Mouse (Mus musculus): ENCODE data around the gene Adamts14. TPM values are rescaled to one million over a fixed set of nuclear protein-coding genes. Genes with fewer than 3 reads are reported as not detected.

Adamts14 gene
- polyA plus RNA-seq, 1 experiment from 2014 or later = 0.72 TPM

GRCm38 (mm10) chr10:61246288-61246687 is 26.9 kb downstream of the Adamts14 start:
- no peaks in the 10 kb centered on the region for H3K9me3 ChIP-seq (replicated peaks)

GRCm38 (mm10) chr10:61241961-61242421 is 31.2 kb downstream of the Adamts14 start:
- ATAC-seq (ENCODE audit: low FRiP score) = no peak
- Histone ChIP-seq H3K9me3 (replicated peaks) (no peaks in the 10 kb centered on the region), H3K4me1 (no peaks in the 10 kb centered on the region; the same call in 1 of the 2 replicates), H3K36me3 (no peaks in the 10 kb centered on the region), H3K4me2 (replicated peaks) (no peak overlapping the region), H3K27ac (no peak overlapping the region; the same call in 1 of the 2 replicates), H3K27me3 (no peaks in the 10 kb centered on the region; the same call in 1 of the 2 replicates), H3K4me3 (no peak overlapping the region), H3K9ac (no peak overlapping the region)
- WGBS = 60% methylated on average over 4 of the region's 4 CpGs

More at GRCm38 (mm10) chr10:61246288-61246687, 26.9 kb downstream of the Adamts14 start:
- no peak for ATAC-seq (ENCODE audit: low FRiP score)
- 98% methylated on average over 6 of the region's 6 CpGs for WGBS
- peaks cover 7% of the 10 kb centered on the region for H3K4me1 ChIP-seq
- no peaks in the 10 kb centered on the region for H3K36me3 ChIP-seq
- H3K27ac ChIP-seq = no peak overlapping the region
- no peak overlapping the region for H3K4me3 ChIP-seq
- H3K9ac ChIP-seq = no peak overlapping the region
- H3K27me3 ChIP-seq = no peaks in the 10 kb centered on the region
- H3K4me2 ChIP-seq (replicated peaks) = no peak overlapping the region

- Histone ChIP-seq H3K4me1 (no peaks in the 10 kb centered on the region; the same call in 1 of the 2 replicates), H3K27me3 (no peaks in the 10 kb centered on the region; the same call in 1 of the 2 replicates), H3K4me2 (replicated peaks) (no peak overlapping the region), H3K36me3 (no peaks in the 10 kb centered on the region), H3K9me3 (replicated peaks) (no peaks in the 10 kb centered on the region), H3K27ac (0 out of 2 replicates have a peak overlapping the region, but pooled peaks have one; percentile 7), H3K9ac (no peak overlapping the region), H3K4me3 (no peak overlapping the region)
- ATAC-seq (ENCODE audit: low FRiP score) = no peak
- 77% methylated on average over 14 of the region's 14 CpGs for WGBS
Observed at GRCm38 (mm10) chr10:61240108-61240920, 32.9 kb downstream of the Adamts14 start.

- 81% methylated on average over 6 of the region's 6 CpGs for WGBS
- Histone ChIP-seq H3K4me3 (no peak overlapping the region), H3K27ac (no peak overlapping the region)
Observed at GRCm38 (mm10) chr10:61237391-61237785, 35.9 kb downstream of the Adamts14 start.

GRCm38 (mm10) chr10:61236683-61237390 is 36.4 kb downstream of the Adamts14 start:
- WGBS = 62% methylated on average over 4 of the region's 4 CpGs
- Histone ChIP-seq H3K4me2 (replicated peaks) (no peak overlapping the region), H3K27ac (no peak overlapping the region), H3K4me3 (no peak overlapping the region), H3K9ac (no peak overlapping the region), H3K9me3 (replicated peaks) (no peaks in the 10 kb centered on the region), H3K27me3 (no peaks in the 10 kb centered on the region; the same call in 1 of the 2 replicates), H3K36me3 (no peaks in the 10 kb centered on the region), H3K4me1 (no peaks in the 10 kb centered on the region; the same call in 1 of the 2 replicates)
- ATAC-seq (ENCODE audit: low FRiP score) = no peak

More at GRCm38 (mm10) chr10:61237391-61237785, 35.9 kb downstream of the Adamts14 start:
- H3K36me3 ChIP-seq = no peaks in the 10 kb centered on the region
- no peak for ATAC-seq (ENCODE audit: low FRiP score)
- H3K9me3 ChIP-seq (replicated peaks) = no peaks in the 10 kb centered on the region
- H3K4me1 ChIP-seq = no peaks in the 10 kb centered on the region; the same call in 1 of the 2 replicates
- H3K4me2 ChIP-seq (replicated peaks) = no peak overlapping the region
- no peak overlapping the region for H3K9ac ChIP-seq
- no peaks in the 10 kb centered on the region; the same call in 1 of the 2 replicates for H3K27me3 ChIP-seq

- H3K4me2 ChIP-seq (replicated peaks) = no peak overlapping the region
- no peak for ATAC-seq (ENCODE audit: low FRiP score)
- H3K4me3 ChIP-seq = no peak overlapping the region
- no peaks in the 10 kb centered on the region for H3K36me3 ChIP-seq
- 89% methylated on average over 6 of the region's 6 CpGs for WGBS
- no peak overlapping the region for H3K27ac ChIP-seq
- no peaks in the 10 kb centered on the region; the same call in 1 of the 2 replicates for H3K4me1 ChIP-seq
- no peak overlapping the region for H3K9ac ChIP-seq
- no peaks in the 10 kb centered on the region for H3K9me3 ChIP-seq (replicated peaks)
- no peaks in the 10 kb centered on the region; the same call in 1 of the 2 replicates for H3K27me3 ChIP-seq
Observed at GRCm38 (mm10) chr10:61235677-61236267, 37.5 kb downstream of the Adamts14 start.

GRCm38 (mm10) chr10:61234319-61234718 is 38.9 kb downstream of the Adamts14 start:
- Histone ChIP-seq H3K36me3 (no peaks in the 10 kb centered on the region), H3K27me3 (no peaks in the 10 kb centered on the region; the same call in 1 of the 2 replicates), H3K27ac (no peak overlapping the region), H3K4me2 (replicated peaks) (no peak overlapping the region), H3K4me3 (no peak overlapping the region), H3K4me1 (no peaks in the 10 kb centered on the region), H3K9ac (no peak overlapping the region), H3K9me3 (replicated peaks) (no peaks in the 10 kb centered on the region)
- no peak for ATAC-seq (ENCODE audit: low FRiP score)
- WGBS = 82% methylated on average over 4 of the region's 4 CpGs

- no peak for ATAC-seq (ENCODE audit: low FRiP score)
Observed at GRCm38 (mm10) chr10:61232858-61233567, 40.2 kb downstream of the Adamts14 start.

GRCm38 (mm10) chr10:61231756-61232155 is 41.5 kb downstream of the Adamts14 start:
- Histone ChIP-seq H3K4me1 (no peaks in the 10 kb centered on the region), H3K4me3 (no peak overlapping the region), H3K36me3 (no peaks in the 10 kb centered on the region), H3K9ac (no peak overlapping the region), H3K27ac (no peak overlapping the region), H3K9me3 (replicated peaks) (no peaks in the 10 kb centered on the region), H3K27me3 (no peaks in the 10 kb centered on the region), H3K4me2 (replicated peaks) (no peak overlapping the region)
- WGBS = 89% methylated on average over 3 of the region's 3 CpGs
- ATAC-seq (ENCODE audit: low FRiP score) = no peak

More at GRCm38 (mm10) chr10:61232858-61233567, 40.2 kb downstream of the Adamts14 start:
- Histone ChIP-seq H3K36me3 (no peaks in the 10 kb centered on the region), H3K4me3 (no peak overlapping the region), H3K9ac (no peak overlapping the region), H3K4me1 (no peaks in the 10 kb centered on the region), H3K27me3 (no peaks in the 10 kb centered on the region; the same call in 1 of the 2 replicates), H3K4me2 (replicated peaks) (no peak overlapping the region), H3K27ac (no peak overlapping the region), H3K9me3 (replicated peaks) (no peaks in the 10 kb centered on the region)
- WGBS = 30% methylated on average over 7 of the region's 7 CpGs

GRCm38 (mm10) chr10:61226784-61227396 is 46.3 kb downstream of the Adamts14 start:
- no peak overlapping the region for H3K27ac ChIP-seq
- H3K4me1 ChIP-seq = no peaks in the 10 kb centered on the region
- H3K4me3 ChIP-seq = no peak overlapping the region
- WGBS = 69% methylated on average over 4 of the region's 4 CpGs
- H3K36me3 ChIP-seq = no peaks in the 10 kb centered on the region
- no peak for ATAC-seq (ENCODE audit: low FRiP score)
- no peak overlapping the region for H3K4me2 ChIP-seq (replicated peaks)
- H3K9ac ChIP-seq = no peak overlapping the region
- H3K9me3 ChIP-seq (replicated peaks) = no peaks in the 10 kb centered on the region
- no peaks in the 10 kb centered on the region for H3K27me3 ChIP-seq

- Histone ChIP-seq H3K27me3 (no peaks in the 10 kb centered on the region), H3K4me1 (no peaks in the 10 kb centered on the region), H3K4me2 (replicated peaks) (no peak overlapping the region), H3K36me3 (no peaks in the 10 kb centered on the region), H3K9me3 (replicated peaks) (no peaks in the 10 kb centered on the region), H3K9ac (no peak overlapping the region), H3K4me3 (no peak overlapping the region), H3K27ac (no peak overlapping the region)
- no peak for ATAC-seq (ENCODE audit: low FRiP score)
- WGBS = 67% methylated on average over 5 of the region's 5 CpGs
Observed at GRCm38 (mm10) chr10:61225694-61226093, 47.5 kb downstream of the Adamts14 start.
